Mouse (Mus musculus) stomach, postnatal 0 days (tissue): ENCODE results near the gene Cntn2.

Experiments used
- CTCF ChIP-seq: IDR thresholded peaks from 2 replicates; pipeline ENCODE4 v1.5.1; 2016; ENCODE audit warnings: antibody characterized with exemption, low read depth, mild to moderate bottlenecking, moderate library complexity
- EP300 ChIP-seq: optimal IDR thresholded peaks from 2 replicates; pipeline ENCODE3; 2016; ENCODE audit warnings: antibody characterized with exemption

DNA sequence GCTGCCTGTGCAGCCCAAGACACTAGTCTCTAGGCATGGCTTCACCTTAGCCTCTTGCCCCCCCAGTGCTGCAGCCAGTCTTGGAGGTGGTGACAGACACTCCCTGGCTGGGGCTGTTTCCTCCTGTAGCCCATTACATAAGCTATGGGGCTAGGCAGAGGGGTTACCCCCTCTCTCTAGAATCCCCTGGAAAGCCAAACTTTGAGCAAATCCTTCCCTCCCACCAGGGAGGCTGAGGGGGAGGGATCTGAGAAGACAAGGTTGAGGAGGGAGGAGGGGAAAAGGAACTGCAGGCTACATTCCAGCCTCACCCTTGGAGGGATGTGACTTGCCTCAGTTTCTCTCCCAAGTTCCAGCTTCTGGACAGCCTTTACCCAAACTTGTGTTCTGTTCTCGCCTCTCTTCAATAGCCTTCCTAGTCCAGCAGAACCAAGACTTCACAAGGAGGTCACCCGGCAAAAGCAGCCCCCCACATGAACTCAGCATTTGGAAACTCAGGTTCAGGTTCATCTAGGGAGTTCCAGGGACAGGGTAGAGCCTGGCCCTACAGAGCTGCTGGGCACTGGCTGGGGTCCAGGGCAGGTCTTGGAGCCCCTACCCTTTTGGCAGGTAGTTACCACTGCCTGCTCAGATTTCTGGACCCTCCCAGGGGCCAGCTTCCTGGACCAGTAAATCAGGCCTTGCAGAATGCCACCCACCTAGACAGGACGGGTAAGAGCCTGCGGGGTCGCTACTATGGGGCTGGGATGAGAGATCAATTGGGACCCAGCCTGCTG lies 1.0 kb downstream of the Cntn2 start:
- TF ChIP-seq CTCF (no peak), EP300 (no peak)
